Mouse (Mus musculus) stomach, embryonic 16.5 days (tissue): ENCODE measurements around the gene Ranbp3l. TPM values are rescaled to one million over a fixed set of nuclear protein-coding genes. Genes with fewer than 3 reads are reported as not detected.
"Not testable (repeated sequence)": the region's sequence is repeated elsewhere in the genome, so short reads cannot be mapped to it uniquely, and the experiment has no call there.

Source experiments
- ATAC-seq: fragments of 200-750 bp; cut with Nextera tagmentation; 2 replicates; pipeline ENCODE4 v1.8.0; 2017; ENCODE audit warnings: moderate number of reproducible peaks, moderate TSS enrichment; ENCODE audit not compliant: insufficient read depth, low FRiP score
- H3K27ac ChIP-seq: fragments of 300-500 bp; sonication (generic); 2 replicates; pipeline ENCODE4 v1.5.1; 2014; ENCODE audit warnings: low read length
- H3K27me3 ChIP-seq: fragments of 300-500 bp; sonication (generic); 2 replicates; pipeline ENCODE4 v1.6.1; 2014; ENCODE audit warnings: low read length, control low read depth, mixed read lengths; ENCODE audit not compliant: control insufficient read depth, insufficient read depth
- H3K36me3 ChIP-seq: fragments of 300-500 bp; sonication (generic); 2 replicates; pipeline ENCODE4 v1.6.1; 2014; ENCODE audit warnings: low read length; ENCODE audit not compliant: control insufficient read depth, insufficient read depth
- H3K4me1 ChIP-seq: fragments of 300-500 bp; sonication (generic); 2 replicates; pipeline ENCODE4 v1.6.1; 2014; ENCODE audit warnings: low read length, control low read depth, mixed read lengths; ENCODE audit not compliant: control insufficient read depth, insufficient read depth
- H3K4me2 ChIP-seq: fragments of 300-500 bp; sonication (generic); 2 replicates; pipeline ENCODE4 v1.6.1; 2014; ENCODE audit warnings: low read depth, low read length, mixed read lengths
- H3K4me3 ChIP-seq: fragments of 300-500 bp; sonication (generic); replicated peaks from 2 replicates; pipeline ENCODE4 v1.5.1; 2014; ENCODE audit warnings: mild to moderate bottlenecking, low read length
- H3K9ac ChIP-seq: fragments of 300-500 bp; sonication (generic); 2 replicates; pipeline ENCODE4 v1.6.1; 2014; ENCODE audit warnings: low read length
- H3K9me3 ChIP-seq: fragments of 300-500 bp; sonication (generic); replicated peaks from 2 replicates; pipeline ENCODE4 v1.6.1; 2016; ENCODE audit warnings: low read length, control low read depth; ENCODE audit not compliant: control insufficient read depth
- WGBS: fragments of 180-500 bp; shearing (Covaris S2); extraction: QIAGEN DNeasy Blood & Tissue Kit; methylation state at CpG from one replicate; pipeline ENCODE4 v1.1.7; 2014; 5-methylcytosine and 5-hydroxymethylcytosine counted together
- polyA plus RNA-seq: library from polyadenylated mRNA; unstranded; fragments of >200 nt; fragmentation: Nextera tagmentation; extraction: Ambion mirVana; gene quantifications from 2 replicates; pipeline ENCODE4 v1.2.1, GENCODE M21; 2015

The Ranbp3l gene
- polyA plus RNA-seq, 1 experiment from 2014 or later: 0.75 TPM

DNA sequence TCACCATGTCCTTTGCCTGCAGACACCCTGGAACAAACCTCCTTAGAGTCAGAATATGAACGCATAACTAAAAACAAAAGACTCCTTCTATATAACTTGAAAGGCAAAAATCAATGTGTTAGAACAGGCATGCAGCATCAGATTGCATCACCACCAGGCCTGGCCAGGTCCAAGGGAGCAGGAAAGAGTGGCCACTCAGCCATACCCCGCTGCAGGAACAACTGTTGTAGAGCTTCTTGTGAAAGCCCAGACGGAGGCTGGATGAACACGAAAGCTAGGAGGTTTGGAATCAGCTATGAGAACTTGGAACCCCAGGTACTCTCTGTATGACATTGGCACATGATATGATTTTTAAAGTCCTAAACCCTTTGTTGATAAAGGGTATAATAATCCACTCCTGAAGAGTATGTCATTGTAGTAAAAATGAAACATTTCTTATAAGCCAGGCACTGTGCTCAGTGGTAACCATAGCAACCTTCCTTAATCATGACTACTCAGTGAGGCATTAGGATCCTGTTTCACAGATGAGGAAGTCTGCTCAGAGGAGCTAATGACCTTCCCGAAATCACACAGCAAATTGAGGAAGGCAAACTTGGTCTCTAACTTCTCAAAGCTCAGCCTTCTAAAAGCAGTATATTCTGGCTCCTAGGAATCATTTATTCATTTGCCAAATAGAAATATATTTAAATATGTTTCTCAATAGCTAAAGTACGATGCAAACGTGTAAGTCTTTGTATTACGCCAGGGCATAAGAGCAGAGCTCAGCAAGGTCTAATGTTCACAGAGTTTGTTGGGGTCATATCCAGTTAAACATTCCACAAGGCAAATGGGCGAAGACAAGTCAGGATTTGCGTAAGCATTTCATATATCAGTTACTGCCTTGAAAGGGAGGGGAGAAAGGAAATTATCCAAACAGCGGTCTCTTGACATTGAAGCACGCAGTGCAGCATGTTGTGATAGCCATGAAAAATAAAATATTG is 24.4 kb downstream of the Ranbp3l start:
- H3K27ac ChIP-seq: no peak overlapping the region
- H3K4me3 ChIP-seq: no peak overlapping the region
- no peak overlapping the region for H3K4me2 ChIP-seq
- 65% methylated on average over 12 of the region's 12 CpGs for whole genome bisulfite sequencing
- no peaks in the 10 kb centered on the region for H3K27me3 ChIP-seq
- no peaks in the 10 kb centered on the region for H3K9me3 ChIP-seq
- no peaks in the 10 kb centered on the region for H3K36me3 ChIP-seq
- H3K9ac ChIP-seq: no peak overlapping the region
- ATAC-seq: no peak
- H3K4me1 ChIP-seq: no peaks in the 10 kb centered on the region

DNA sequence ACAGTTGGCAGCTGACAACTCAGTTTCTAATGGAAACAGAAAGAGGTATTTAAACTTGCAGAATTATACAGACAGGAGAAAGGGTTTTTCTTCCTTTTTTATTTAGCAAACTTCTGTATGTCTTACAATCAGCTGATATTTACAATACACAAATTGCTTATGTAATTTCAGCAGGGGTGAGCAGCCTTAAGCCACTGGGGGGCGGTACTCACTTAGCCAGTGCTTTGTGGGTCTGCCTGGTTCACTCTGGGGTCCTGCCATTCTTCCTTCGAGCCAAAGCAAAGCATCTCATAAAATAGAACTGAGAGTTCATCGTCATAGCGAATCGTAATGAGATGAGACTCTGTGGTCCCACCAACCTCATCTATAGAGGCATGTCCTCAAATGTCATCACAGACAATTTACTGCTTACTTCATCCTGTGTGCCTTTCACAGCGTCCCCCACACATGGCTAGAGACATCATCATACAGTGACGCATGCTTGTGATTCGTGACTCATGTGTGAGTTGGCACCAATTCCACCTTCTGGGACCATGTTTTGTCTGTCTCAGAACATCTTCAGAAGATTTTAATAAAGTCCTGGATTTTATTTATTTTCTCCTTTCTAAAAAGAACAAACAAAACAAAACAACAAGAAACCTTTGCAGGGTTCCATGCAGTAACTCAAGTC is 27.0 kb downstream of the Ranbp3l start:
- WGBS: 79% methylated on average over 8 of the region's 8 CpGs
- H3K4me1 ChIP-seq: no peaks in the 10 kb centered on the region
- H3K36me3 ChIP-seq: no peaks in the 10 kb centered on the region
- no peak for ATAC-seq
- H3K9me3 ChIP-seq: no peaks in the 10 kb centered on the region
- H3K27me3 ChIP-seq: no peaks in the 10 kb centered on the region
- H3K27ac ChIP-seq: no peak overlapping the region
- no peak overlapping the region for H3K4me2 ChIP-seq
- no peak overlapping the region for H3K4me3 ChIP-seq
- no peak overlapping the region for H3K9ac ChIP-seq

DNA sequence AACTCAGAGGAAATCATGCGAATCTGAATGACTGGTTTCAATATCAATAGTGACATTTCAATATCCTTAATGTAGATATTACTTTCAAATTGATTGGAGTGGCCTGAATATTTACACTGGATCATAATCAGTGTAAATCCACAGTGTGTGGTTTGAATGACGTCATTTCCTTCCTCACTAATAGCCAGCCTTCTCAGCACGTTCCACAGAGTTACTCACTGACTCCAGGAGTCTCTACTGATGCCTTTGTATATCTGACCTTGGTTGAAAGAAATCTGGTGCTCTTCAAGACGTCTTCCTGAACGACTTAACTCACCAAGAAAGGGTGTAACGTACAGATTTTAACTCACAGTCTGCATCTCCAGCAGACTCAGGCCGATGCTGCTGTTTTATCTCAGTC is 27.7 kb downstream of the Ranbp3l start:
- no peak for ATAC-seq
- Histone ChIP-seq H3K36me3 (no peaks in the 10 kb centered on the region), H3K4me1 (no peaks in the 10 kb centered on the region), H3K27ac (no peak overlapping the region), H3K4me2 (no peak overlapping the region), H3K9me3 (no peaks in the 10 kb centered on the region), H3K9ac (no peak overlapping the region), H3K27me3 (no peaks in the 10 kb centered on the region), H3K4me3 (no peak overlapping the region)
- 37% methylated on average over 7 of the region's 7 CpGs for WGBS

DNA sequence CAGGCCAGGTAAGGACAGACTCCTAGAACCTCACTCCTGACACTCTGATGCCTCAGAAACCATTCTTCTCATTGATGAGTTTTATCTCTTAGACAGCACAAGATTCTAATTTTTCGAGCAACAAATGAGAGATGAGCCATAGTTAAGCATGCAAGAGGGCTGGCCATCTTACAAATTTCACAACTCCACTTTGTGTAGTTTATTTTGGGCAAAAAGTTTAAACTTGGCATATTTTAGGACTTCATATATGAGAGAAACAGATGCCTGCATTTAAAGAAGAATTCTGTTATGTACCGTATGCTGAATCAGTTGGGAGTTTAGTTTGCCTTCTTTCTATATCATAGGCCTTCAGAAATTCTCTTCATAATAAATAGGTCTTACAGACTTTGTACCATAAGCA is 35.0 kb downstream of the Ranbp3l start:
- no peak for ATAC-seq
- Histone ChIP-seq H3K4me2 (no peak overlapping the region), H3K4me3 (no peak overlapping the region), H3K27ac (no peak overlapping the region), H3K4me1 (no peaks in the 10 kb centered on the region), H3K9ac (no peak overlapping the region), H3K9me3 (no peaks in the 10 kb centered on the region), H3K36me3 (no peaks in the 10 kb centered on the region), H3K27me3 (no peaks in the 10 kb centered on the region)
- 88% methylated on average over 2 of the region's 2 CpGs for WGBS

DNA sequence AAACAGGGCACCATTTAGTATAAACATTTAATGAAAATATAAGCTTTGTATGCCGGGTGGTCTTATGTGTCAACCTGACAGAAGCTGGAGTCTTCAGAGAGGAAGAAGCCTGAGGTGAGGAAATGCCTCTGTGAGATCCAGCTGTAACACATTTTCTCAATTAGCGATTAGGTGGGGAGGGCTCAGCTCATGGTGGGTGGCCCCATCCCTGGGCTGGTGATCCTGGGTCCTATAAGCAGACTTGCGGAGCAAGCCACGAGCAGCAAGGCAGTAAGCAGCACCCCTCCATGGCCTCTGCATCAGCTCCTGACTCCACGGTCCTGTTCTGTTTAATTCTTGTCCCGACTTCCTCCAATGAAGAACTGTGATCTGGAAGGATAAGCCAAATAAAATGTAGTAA is 41.4 kb downstream of the Ranbp3l start:
- Histone ChIP-seq H3K36me3 (no peaks in the 10 kb centered on the region), H3K4me2 (no peak overlapping the region), H3K27me3 (no peaks in the 10 kb centered on the region), H3K9me3 (no peaks in the 10 kb centered on the region), H3K27ac (no peak overlapping the region), H3K4me3 (no peak overlapping the region), H3K4me1 (no peaks in the 10 kb centered on the region), H3K9ac (no peak overlapping the region)
- no peak for ATAC-seq
- WGBS: 57% methylated on average over 6 of the region's 6 CpGs

DNA sequence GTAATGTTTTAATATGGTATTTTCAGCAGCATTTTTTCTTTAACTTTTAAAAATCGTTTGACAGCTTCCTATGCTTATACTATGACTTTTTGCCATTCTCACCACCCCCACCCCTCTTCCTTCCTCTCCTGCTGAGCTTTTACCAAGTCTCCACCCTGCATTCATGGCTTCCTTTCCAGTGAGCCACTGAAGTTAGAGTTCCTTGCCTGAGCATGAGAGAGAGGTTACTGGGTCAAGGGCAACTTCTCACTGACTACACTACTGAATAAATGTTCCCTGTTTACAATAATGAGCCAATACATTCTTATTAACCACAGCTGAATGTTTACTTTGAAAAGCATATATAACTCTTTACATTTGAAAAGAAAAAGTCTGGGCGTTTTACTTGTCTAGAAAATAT is 46.8 kb downstream of the Ranbp3l start:
- no peak for ATAC-seq
- H3K9ac ChIP-seq: no peak overlapping the region
- H3K4me3 ChIP-seq: no peak overlapping the region
- H3K4me2 ChIP-seq: no peak overlapping the region
- H3K4me1 ChIP-seq: no peaks in the 10 kb centered on the region
- 43% methylated on average over 2 of the region's 2 CpGs for WGBS
- no peak overlapping the region for H3K27ac ChIP-seq
- H3K36me3 ChIP-seq: no peaks in the 10 kb centered on the region
- no peaks in the 10 kb centered on the region for H3K9me3 ChIP-seq
- H3K27me3 ChIP-seq: no peaks in the 10 kb centered on the region

DNA sequence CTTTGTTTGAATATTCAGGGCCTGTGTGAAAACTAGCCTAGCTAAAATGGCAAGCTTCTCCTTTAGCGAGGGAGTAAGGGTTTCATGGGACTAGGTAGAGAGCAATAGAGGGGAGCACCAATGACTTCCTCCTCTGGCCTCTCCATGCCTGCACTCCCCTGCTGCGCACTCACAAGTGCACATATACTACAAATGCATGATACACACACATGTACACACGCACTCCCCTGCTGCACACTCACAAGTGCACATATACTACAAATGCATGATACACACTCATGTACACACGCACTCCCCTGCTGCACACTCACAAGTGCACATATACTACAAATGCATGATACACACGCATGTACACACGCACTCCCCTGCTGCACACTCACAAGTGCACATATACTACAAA is 47.7 kb downstream of the Ranbp3l start:
- not testable (repeated sequence) for H3K4me1 ChIP-seq, H3K36me3 ChIP-seq, H3K9me3 ChIP-seq, H3K4me3 ChIP-seq, ATAC-seq, H3K9ac ChIP-seq, H3K4me2 ChIP-seq, H3K27ac ChIP-seq, H3K27me3 ChIP-seq
- WGBS: 86% methylated on average over 6 of the region's 6 CpGs

DNA sequence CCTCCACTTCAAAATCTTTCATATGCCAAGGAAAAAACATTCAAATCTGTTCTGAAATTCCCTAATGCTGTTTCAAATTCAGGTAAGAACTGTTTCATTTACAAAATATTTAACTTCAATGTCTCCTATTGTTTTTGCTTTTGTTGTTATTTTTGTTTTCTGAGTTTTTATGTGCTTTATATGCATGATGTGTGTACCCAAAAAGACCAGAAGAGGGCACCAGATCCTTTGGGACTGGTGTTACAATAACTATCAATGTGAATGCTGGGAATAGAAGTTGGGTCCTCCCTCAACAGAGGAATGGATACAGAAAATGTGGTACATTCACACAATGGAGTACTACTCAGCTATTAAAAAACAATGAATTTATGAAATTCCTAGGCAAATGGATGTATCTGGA is 88.0 kb downstream of the Ranbp3l start:
- H3K36me3 ChIP-seq: no peaks in the 10 kb centered on the region
- H3K27ac ChIP-seq: no peak overlapping the region
- H3K4me2 ChIP-seq: no peak overlapping the region
- no peak overlapping the region for H3K9ac ChIP-seq
- no peak for ATAC-seq
- no peaks in the 10 kb centered on the region for H3K4me1 ChIP-seq
- no peaks in the 10 kb centered on the region for H3K27me3 ChIP-seq
- no peaks in the 10 kb centered on the region for H3K9me3 ChIP-seq
- H3K4me3 ChIP-seq: no peak overlapping the region

DNA sequence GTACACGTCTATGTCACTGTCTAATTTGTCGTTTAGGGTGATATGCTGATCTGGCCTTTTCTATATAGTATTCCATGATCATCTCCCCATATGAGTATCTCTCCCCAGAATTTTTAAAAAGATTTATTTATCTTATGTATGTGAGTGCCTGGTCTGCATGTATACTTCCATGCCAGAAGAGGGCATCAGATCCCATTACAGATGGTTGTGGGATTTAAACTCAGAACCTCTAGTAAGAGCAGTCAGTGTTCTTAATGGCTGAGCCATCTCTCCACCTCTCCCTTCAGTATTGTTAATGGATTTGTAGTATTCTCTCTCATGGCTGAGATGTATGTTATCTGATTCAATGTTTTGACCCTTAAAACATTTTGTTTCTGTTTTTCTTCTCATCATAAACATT is 92.1 kb downstream of the Ranbp3l start:
- H3K4me3 ChIP-seq: no peak overlapping the region
- no peaks in the 10 kb centered on the region for H3K9me3 ChIP-seq
- H3K4me2 ChIP-seq: no peak overlapping the region
- no peaks in the 10 kb centered on the region for H3K4me1 ChIP-seq
- no peak for ATAC-seq
- H3K36me3 ChIP-seq: no peaks in the 10 kb centered on the region
- H3K27ac ChIP-seq: no peak overlapping the region
- H3K27me3 ChIP-seq: no peaks in the 10 kb centered on the region
- H3K9ac ChIP-seq: no peak overlapping the region
- WGBS: 80% methylated on average over 2 of the region's 2 CpGs
